Mouse (Mus musculus) heart, embryonic 12.5 days (tissue): Measurements from ENCODE around the gene Mical3. TPM values are rescaled to one million over a fixed set of nuclear protein-coding genes. Genes with fewer than 3 reads are reported as not detected.

Experiments used
- ATAC-seq: fragments of 200-750 bp; cut with Nextera tagmentation; 2 replicates; pipeline ENCODE4 v1.8.0; 2017; ENCODE audit warnings: moderate TSS enrichment, moderate library complexity; ENCODE audit not compliant: insufficient number of reproducible peaks, low FRiP score
- H3K27ac ChIP-seq: fragments of 300-500 bp; sonication (generic); 2 replicates; pipeline ENCODE4 v1.5.1; 2016; ENCODE audit warnings: mild to moderate bottlenecking, moderate library complexity; ENCODE audit not compliant: poor library complexity, severe bottlenecking
- H3K27me3 ChIP-seq: fragments of 300-500 bp; sonication (generic); replicated peaks from 2 replicates; pipeline ENCODE4 v1.6.1; 2016; ENCODE audit warnings: mild to moderate bottlenecking, moderate library complexity
- H3K36me3 ChIP-seq: fragments of 300-500 bp; sonication (generic); 2 replicates; pipeline ENCODE4 v1.6.1; 2016; ENCODE audit warnings: mild to moderate bottlenecking, moderate library complexity
- H3K4me1 ChIP-seq: fragments of 300-500 bp; sonication (generic); replicated peaks from 2 replicates; pipeline ENCODE4 v1.6.1; 2016; ENCODE audit warnings: mild to moderate bottlenecking
- H3K4me2 ChIP-seq: fragments of 300-500 bp; sonication (generic); 2 replicates; pipeline ENCODE4 v1.6.1; 2016; ENCODE audit warnings: mild to moderate bottlenecking, moderate library complexity
- H3K4me3 ChIP-seq: fragments of 300-500 bp; sonication (generic); 2 replicates; pipeline ENCODE4 v1.5.1; 2016; ENCODE audit warnings: mild to moderate bottlenecking
- H3K9ac ChIP-seq: fragments of 300-500 bp; sonication (generic); 2 replicates; pipeline ENCODE4 v1.6.1; 2016; ENCODE audit warnings: mild to moderate bottlenecking, moderate library complexity
- H3K9me3 ChIP-seq: fragments of 300-500 bp; sonication (generic); replicated peaks from 2 replicates; pipeline ENCODE4 v1.6.1; 2016; ENCODE audit warnings: mild to moderate bottlenecking, moderate library complexity
- WGBS: fragments of 180-500 bp; shearing (Covaris S2); methylation state at CpG from one replicate; pipeline ENCODE4 v1.1.7; 2016; 5-methylcytosine and 5-hydroxymethylcytosine counted together
- polyA plus RNA-seq: library from polyadenylated mRNA; unstranded; fragments of >200 nt; fragmentation: Nextera tagmentation; extraction: Ambion mirVana; gene quantifications from 2 replicates; pipeline ENCODE4 v1.2.1, GENCODE M21; 2016

Mical3 gene
- polyA plus RNA-seq, 1 experiment from 2014 or later, result 37.4 TPM

GRCm38 (mm10) chr6:121129506-121129905, 1.3 kb downstream of the Mical3 start:
- Histone ChIP-seq H3K4me1 (peaks cover 31% of the 10 kb centered on the region), H3K9me3 (no peaks in the 10 kb centered on the region), H3K9ac (peak overlapping the region; percentile 30; the same call in 1 of the 2 replicates), H3K4me3 (peak overlapping the region; percentile 41), H3K4me2 (peak overlapping the region; percentile 87), H3K27me3 (peaks cover 19% of the 10 kb centered on the region), H3K36me3 (no peaks in the 10 kb centered on the region), H3K27ac (no peak overlapping the region)
- 14% methylated on average over 21 of the region's 21 CpGs for WGBS
- peak; percentile 37; the same call in 1 of the 2 replicates for ATAC-seq

DNA sequence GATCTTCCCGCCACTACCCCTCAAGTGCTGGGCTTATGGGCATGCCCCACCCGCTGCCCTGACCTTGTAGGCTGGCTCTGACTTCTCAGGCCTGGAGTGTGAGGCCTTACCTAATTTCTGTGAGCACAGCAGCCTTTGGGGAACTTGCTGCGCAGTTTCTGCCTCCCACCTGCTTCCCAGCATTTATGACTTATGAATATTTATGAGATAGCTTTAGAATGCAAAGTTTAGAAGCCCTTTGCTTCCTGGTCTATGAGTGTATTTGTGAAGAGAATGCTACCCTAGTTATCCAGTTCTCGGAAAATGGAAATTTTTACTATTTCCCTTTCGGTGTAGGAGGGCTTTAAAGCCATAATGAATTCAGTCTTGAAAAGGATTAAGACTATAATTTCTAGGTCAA, 2.1 kb downstream of the Mical3 start:
- H3K4me1 ChIP-seq, result peaks cover 31% of the 10 kb centered on the region
- no peak overlapping the region for H3K4me3 ChIP-seq
- H3K9ac ChIP-seq, result no peak overlapping the region
- H3K27me3 ChIP-seq, result peaks cover 19% of the 10 kb centered on the region
- H3K9me3 ChIP-seq, result no peaks in the 10 kb centered on the region
- no peak overlapping the region for H3K4me2 ChIP-seq
- no peak for ATAC-seq
- no peak overlapping the region for H3K27ac ChIP-seq
- H3K36me3 ChIP-seq, result no peaks in the 10 kb centered on the region
- WGBS, result 88% methylated on average over 5 of the region's 5 CpGs

GRCm38 (mm10) chr6:121127726-121128125, 3.1 kb downstream of the Mical3 start:
- no peak for ATAC-seq
- Histone ChIP-seq H3K27ac (peak overlapping the region; percentile 54), H3K36me3 (no peaks in the 10 kb centered on the region), H3K4me1 (peaks cover 31% of the 10 kb centered on the region), H3K9ac (no peak overlapping the region), H3K4me2 (peak overlapping the region; percentile 4; the same call in 1 of the 2 replicates), H3K27me3 (peaks cover 18% of the 10 kb centered on the region), H3K9me3 (no peaks in the 10 kb centered on the region), H3K4me3 (no peak overlapping the region)
- 27% methylated on average over 3 of the region's 3 CpGs for WGBS

GRCm38 (mm10) chr6:121126202-121126601, 4.6 kb downstream of the Mical3 start:
- H3K9me3 ChIP-seq, result no peaks in the 10 kb centered on the region
- H3K27ac ChIP-seq, result no peak overlapping the region
- peaks cover 30% of the 10 kb centered on the region for H3K4me1 ChIP-seq
- no peaks in the 10 kb centered on the region for H3K36me3 ChIP-seq
- no peak overlapping the region for H3K4me2 ChIP-seq
- no peak for ATAC-seq
- no peak overlapping the region for H3K4me3 ChIP-seq
- H3K27me3 ChIP-seq, result peaks cover 7% of the 10 kb centered on the region; the same call in 1 of the 2 replicates
- 75% methylated on average over 5 of the region's 5 CpGs for WGBS
- no peak overlapping the region for H3K9ac ChIP-seq

GRCm38 (mm10) chr6:121122739-121123241, 8.0 kb downstream of the Mical3 start:
- Histone ChIP-seq H3K9ac (no peak overlapping the region), H3K36me3 (no peaks in the 10 kb centered on the region), H3K27me3 (no peaks in the 10 kb centered on the region), H3K9me3 (no peaks in the 10 kb centered on the region), H3K4me2 (no peak overlapping the region), H3K27ac (no peak overlapping the region), H3K4me1 (peaks cover 7% of the 10 kb centered on the region), H3K4me3 (no peak overlapping the region)
- 80% methylated on average over 5 of the region's 5 CpGs for WGBS
- no peak for ATAC-seq

DNA sequence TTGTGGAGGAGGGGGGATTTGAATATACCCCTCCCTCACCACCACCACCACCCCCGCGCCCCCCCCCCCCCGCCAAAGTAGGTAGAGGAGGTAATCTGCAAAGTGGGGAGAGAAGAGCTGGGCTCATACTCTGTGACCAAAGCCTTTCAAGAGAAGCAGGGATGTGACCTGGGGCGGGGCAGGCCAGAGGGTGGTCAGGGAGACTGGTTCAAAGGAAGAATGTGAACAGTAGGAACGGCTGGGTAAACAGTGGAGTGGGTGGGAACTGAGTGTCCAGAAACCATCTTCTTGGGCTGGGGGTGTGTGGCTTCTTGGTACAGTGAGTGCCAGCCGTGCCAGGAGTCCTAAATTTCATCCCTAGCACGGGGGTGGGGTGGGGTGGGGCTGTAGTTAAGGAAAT, 10.0 kb downstream of the Mical3 start:
- Histone ChIP-seq H3K27ac (no peak overlapping the region), H3K4me3 (no peak overlapping the region), H3K9me3 (peaks cover 3% of the 10 kb centered on the region; the same call in 1 of the 2 replicates), H3K36me3 (no peaks in the 10 kb centered on the region), H3K9ac (no peak overlapping the region), H3K27me3 (no peaks in the 10 kb centered on the region), H3K4me1 (no peaks in the 10 kb centered on the region), H3K4me2 (no peak overlapping the region)
- no peak for ATAC-seq
- WGBS, result 51% methylated on average over 7 of the region's 7 CpGs

DNA sequence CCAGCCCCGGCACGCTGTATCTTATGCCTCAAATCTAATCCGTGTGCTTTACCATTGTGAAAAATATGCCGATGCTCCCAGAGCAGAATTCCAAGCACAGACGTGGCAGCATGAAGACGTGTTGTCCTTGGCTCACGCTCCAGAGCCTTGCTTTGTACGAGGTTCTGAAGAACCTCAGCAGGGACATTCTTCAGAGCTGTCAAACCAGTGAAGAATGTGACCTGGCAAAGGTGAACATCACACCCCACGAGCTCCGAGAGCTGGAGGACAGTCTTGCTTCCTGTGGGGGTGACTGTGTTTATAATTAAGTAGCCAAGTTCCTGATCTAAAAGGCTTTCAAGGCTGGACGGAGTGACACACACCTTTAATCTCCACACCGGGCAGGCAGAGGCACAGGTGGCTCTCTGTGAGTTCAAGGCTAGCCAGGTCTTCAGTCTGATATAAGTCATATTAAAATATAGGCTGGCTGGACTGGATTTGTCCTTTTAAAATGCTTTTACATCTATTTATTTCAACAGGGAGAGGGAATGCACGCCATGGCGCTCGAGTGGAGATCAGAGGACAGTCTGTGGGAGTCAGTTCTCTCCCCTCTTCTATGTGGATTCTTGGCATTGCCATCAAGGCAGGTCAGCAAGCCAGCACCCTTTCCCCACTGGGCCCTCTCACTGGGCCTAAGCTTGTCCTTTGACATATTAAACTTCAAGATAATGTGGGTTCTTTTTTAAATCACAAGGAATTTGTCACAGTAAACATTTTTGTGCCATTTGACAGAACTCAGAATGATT, 12.6 kb downstream of the Mical3 start:
- H3K9me3 ChIP-seq, result peaks cover 3% of the 10 kb centered on the region; the same call in 1 of the 2 replicates
- H3K27me3 ChIP-seq, result no peaks in the 10 kb centered on the region
- WGBS, result 72% methylated on average over 15 of the region's 15 CpGs
- H3K4me1 ChIP-seq, result no peaks in the 10 kb centered on the region
- H3K9ac ChIP-seq, result no peak overlapping the region
- no peak overlapping the region for H3K4me3 ChIP-seq
- no peaks in the 10 kb centered on the region for H3K36me3 ChIP-seq
- no peak for ATAC-seq
- no peak overlapping the region for H3K27ac ChIP-seq
- H3K4me2 ChIP-seq, result no peak overlapping the region

DNA sequence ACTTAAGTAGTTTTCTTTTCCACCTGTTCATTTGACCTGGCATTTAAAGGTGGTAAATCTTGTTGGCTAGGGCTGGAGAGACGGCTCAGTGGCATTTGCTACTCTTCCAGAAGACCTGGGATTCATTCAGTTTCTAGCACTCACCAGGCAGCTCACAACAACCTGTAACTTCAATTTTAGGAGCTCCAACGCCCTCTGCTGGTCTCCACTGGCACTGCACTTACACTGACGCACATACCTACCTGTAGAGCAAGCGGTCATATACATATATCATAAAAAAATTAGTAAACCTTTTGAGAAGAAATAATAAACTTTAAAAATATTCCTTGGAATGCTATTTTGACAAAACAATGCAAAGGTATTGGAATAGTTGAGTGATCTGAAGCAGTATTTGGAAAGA, 13.7 kb downstream of the Mical3 start:
- no peak overlapping the region for H3K4me3 ChIP-seq
- peaks cover 3% of the 10 kb centered on the region; the same call in 1 of the 2 replicates for H3K9me3 ChIP-seq
- no peaks in the 10 kb centered on the region for H3K27me3 ChIP-seq
- H3K9ac ChIP-seq, result no peak overlapping the region
- no peak overlapping the region for H3K4me2 ChIP-seq
- WGBS, result 78% methylated on average over 4 of the region's 4 CpGs
- no peaks in the 10 kb centered on the region for H3K36me3 ChIP-seq
- peaks cover 8% of the 10 kb centered on the region for H3K4me1 ChIP-seq
- no peak for ATAC-seq
- H3K27ac ChIP-seq, result no peak overlapping the region

DNA sequence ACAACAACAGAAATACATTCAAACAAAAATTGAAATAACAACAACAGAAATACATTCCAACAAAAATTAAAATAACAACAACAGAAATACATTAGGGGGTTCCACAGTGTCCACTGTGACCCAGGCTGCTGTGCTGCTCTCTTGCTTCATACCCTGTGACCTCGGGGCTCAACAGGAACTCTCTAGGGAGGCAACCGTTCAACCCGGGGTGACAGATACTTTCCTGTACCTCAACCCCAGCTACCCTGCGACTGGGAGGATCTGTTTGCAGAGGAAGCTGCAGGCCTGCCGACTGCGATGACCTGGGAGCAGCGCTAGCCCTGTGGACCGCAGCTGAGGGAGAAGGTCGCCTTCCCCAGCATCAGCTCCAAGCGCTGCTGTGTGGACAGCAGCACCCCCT, 14.4 kb downstream of the Mical3 start:
- no peaks in the 10 kb centered on the region for H3K27me3 ChIP-seq
- WGBS, result 68% methylated on average over 10 of the region's 10 CpGs
- ATAC-seq, result no peak
- no peaks in the 10 kb centered on the region for H3K36me3 ChIP-seq
- peaks cover 3% of the 10 kb centered on the region; the same call in 1 of the 2 replicates for H3K9me3 ChIP-seq
- peaks cover 15% of the 10 kb centered on the region for H3K4me1 ChIP-seq
- H3K27ac ChIP-seq, result no peak overlapping the region
- no peak overlapping the region for H3K4me3 ChIP-seq
- no peak overlapping the region for H3K4me2 ChIP-seq
- no peak overlapping the region for H3K9ac ChIP-seq

- H3K4me3 ChIP-seq, result no peak overlapping the region; the same call in 1 of the 2 replicates
- H3K4me2 ChIP-seq, result peak overlapping the region; percentile 54
- peaks cover 37% of the 10 kb centered on the region for H3K4me1 ChIP-seq
- peak overlapping the region; percentile 43; the same call in 1 of the 2 replicates for H3K9ac ChIP-seq
- no peaks in the 10 kb centered on the region for H3K9me3 ChIP-seq
- peak; percentile 46; the same call in 1 of the 2 replicates for ATAC-seq
- peak overlapping the region; percentile 97 for H3K27ac ChIP-seq
- no peaks in the 10 kb centered on the region for H3K27me3 ChIP-seq
- 20% methylated on average over 10 of the region's 10 CpGs for WGBS
- H3K36me3 ChIP-seq, result peaks cover 12% of the 10 kb centered on the region
Observed at GRCm38 (mm10) chr6:121111448-121112055, 19.2 kb downstream of the Mical3 start.

DNA sequence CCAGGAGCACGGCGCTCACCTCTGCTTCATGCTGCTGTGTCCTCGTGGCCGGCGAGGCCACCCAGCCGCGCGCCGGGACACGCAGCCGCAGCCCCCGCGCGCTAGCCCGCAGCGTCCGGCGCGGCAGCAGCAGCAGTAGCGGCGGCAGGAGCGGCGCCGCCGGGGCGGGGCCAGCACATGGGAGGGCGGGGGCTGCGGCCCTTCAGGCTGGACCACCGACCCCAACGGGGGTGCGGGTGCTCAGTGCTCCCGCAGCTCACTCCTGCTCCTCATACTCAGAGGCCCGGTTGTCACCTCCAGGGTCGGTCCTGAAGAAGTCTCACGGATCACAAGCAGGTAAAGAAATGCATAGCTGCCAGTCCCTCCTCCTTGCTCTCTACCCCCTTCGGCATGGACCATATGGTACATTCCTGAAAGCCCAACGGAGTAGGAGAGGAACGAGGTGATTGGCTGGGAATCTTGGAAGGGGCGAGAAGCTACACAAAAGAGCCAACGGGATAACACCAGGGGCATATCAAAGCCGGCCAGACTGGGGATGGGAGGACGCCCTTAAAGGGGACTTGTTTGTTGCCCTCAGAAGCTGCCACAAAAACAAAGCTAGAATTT, 20.7 kb downstream of the Mical3 start:
- Histone ChIP-seq H3K27ac (peak overlapping the region; percentile 91), H3K4me3 (peak overlapping the region; percentile 97), H3K36me3 (peaks cover 14% of the 10 kb centered on the region), H3K4me1 (peaks cover 51% of the 10 kb centered on the region), H3K4me2 (peak overlapping the region; percentile 71), H3K27me3 (no peaks in the 10 kb centered on the region), H3K9me3 (no peaks in the 10 kb centered on the region), H3K9ac (peak overlapping the region; percentile 98)
- WGBS, result under 1% methylated on average over 30 of the region's 42 CpGs
- peak; percentile 96 for ATAC-seq
